23 mouse cellular contexts compared by ENCODE assay signal in genomic region chr2:147514748-147515147, GRCm38 (mm10).
DNase-seq lines count a peak whose midpoint lies in the region; ATAC-seq and TF ChIP-seq lines count a peak whose summit lies in the region.
"Had no signal": no experiment of that assay in that cellular context is flagged by ENCODE, and none has a peak within 500 bp of the region (broad histone marks: within the 10 kb centered on the region; RNA-seq: fewer than 3 reads in every experiment).

No protein-coding gene starts in this region.

- 48% methylated on average over 3 of the region's 3 CpGs for WGBS in kidney, postnatal 0 days

- TF ChIP-seq CTCF in kidney, postnatal 0 days (IDR thresholded peaks at IDR 0.05; ENCODE audit: low read depth) = no peak

- peak; percentile 8 for DNase-seq in kidney, postnatal 0 days (ENCODE audit: low spot score)
- DNase-seq in kidney, postnatal 10 days = no peak
- peak; percentile 16 for DNase-seq in hindlimb bud, embryonic 11.5 days (ENCODE audit: extremely low spot score, low read depth, low spot score)
- DNase-seq in lung, postnatal 4 days = no peak
- DNase-seq: adrenal gland, adult 8-10 months; B cell, adult 2 months; cerebellum, adult 11 months; cerebellum, adult 8-10 months; cerebellum, adult 9-11 months; embryo, embryonic 11 days had no signal

- H3K9ac ChIP-seq in kidney, postnatal 0 days (ENCODE audit: low read depth, low read length) = no peak overlapping the region
- H3K9ac ChIP-seq: embryonic facial prominence, embryonic 13.5 days; embryonic facial prominence, embryonic 15.5 days; forebrain, embryonic 12.5 days had no signal

- no peak overlapping the region for H3K4me3 ChIP-seq in kidney, postnatal 0 days (replicated peaks; ENCODE audit: low read depth, low read length)
- H3K4me3 ChIP-seq in brown adipose tissue, adult 24 weeks (ENCODE audit: insufficient read depth, low read depth, low read length) = no peak overlapping the region
- H3K4me3 ChIP-seq: embryonic facial prominence, embryonic 13.5 days; embryonic facial prominence, embryonic 15.5 days; erythroblast, embryonic 14.5 days; forebrain, embryonic 10.5 days; forebrain, embryonic 12.5 days had no signal

- H3K9me3 ChIP-seq in kidney, postnatal 0 days (replicated peaks; ENCODE audit: low read length) = no peaks in the 10 kb centered on the region
- H3K9me3 ChIP-seq: embryonic facial prominence, embryonic 13.5 days; embryonic facial prominence, embryonic 15.5 days; forebrain, embryonic 10.5 days; forebrain, embryonic 12.5 days had no signal

- no peak overlapping the region for H3K27ac ChIP-seq in kidney, postnatal 0 days
- peak overlapping the region; percentile 97 for H3K27ac ChIP-seq in brown adipose tissue, adult 24 weeks (replicated peaks; ENCODE audit: low read depth, low read length)
- H3K27ac ChIP-seq: embryonic facial prominence, embryonic 13.5 days; embryonic facial prominence, embryonic 15.5 days; forebrain, embryonic 10.5 days; forebrain, embryonic 12.5 days had no signal

- no peaks in the 10 kb centered on the region for H3K4me1 ChIP-seq in kidney, postnatal 0 days (replicated peaks; ENCODE audit: insufficient read depth, low read length)
- H3K4me1 ChIP-seq in brown adipose tissue, adult 24 weeks (ENCODE audit: control insufficient read depth, insufficient read depth, insufficient read length, low read length) = peaks cover 2% of the 10 kb centered on the region; the same call in 1 of the 2 replicates
- H3K4me1 ChIP-seq: embryonic facial prominence, embryonic 13.5 days; embryonic facial prominence, embryonic 15.5 days; forebrain, embryonic 10.5 days; forebrain, embryonic 12.5 days had no signal

- H3K36me3 ChIP-seq in kidney, postnatal 0 days (ENCODE audit: insufficient read depth, low read length) = no peaks in the 10 kb centered on the region
- H3K36me3 ChIP-seq: embryonic facial prominence, embryonic 13.5 days; embryonic facial prominence, embryonic 15.5 days; forebrain, embryonic 10.5 days; forebrain, embryonic 12.5 days; G1E had no signal

- no peak for ATAC-seq in kidney, postnatal 0 days (replicated peaks; ENCODE audit: low FRiP score, low read depth)
- ATAC-seq: activated CD4-positive, CD25-positive, alpha-beta regulatory T cell, adult 4 months; CD4-positive, CD25-positive, alpha-beta regulatory T cell, adult 4 months; forebrain, embryonic 14.5 days; forebrain, embryonic 16.5 days; Patski had no signal

- no peak overlapping the region for H3K4me2 ChIP-seq in kidney, postnatal 0 days (ENCODE audit: low read length)
- H3K4me2 ChIP-seq: embryonic facial prominence, embryonic 13.5 days; embryonic facial prominence, embryonic 15.5 days; forebrain, embryonic 12.5 days had no signal

- H3K27me3 ChIP-seq in kidney, postnatal 0 days (ENCODE audit: insufficient read depth, low read length) = no peaks in the 10 kb centered on the region
- H3K27me3 ChIP-seq: CH12.LX; embryonic facial prominence, embryonic 13.5 days; embryonic facial prominence, embryonic 15.5 days; forebrain, embryonic 12.5 days; Patski had no signal

Comparison
In these comparisons a context has a peak if more than half of its experiments do, and no peak if none do; other contexts are left out.
1. DNase-seq: peak in kidney, postnatal 0 days (single experiment) and hindlimb bud, embryonic 11.5 days (single experiment); none in kidney, postnatal 10 days (single experiment) and lung, postnatal 4 days (0 of 2).